Mouse (Mus musculus): Measurements from ENCODE around the gene Gm20605.

Gene Gm20605

GRCm38 (mm10) chr5:137628498-137629305 is at the start of gene Gm20605, which contains the start of the genes Fbxo24 and Lrch4:
Gm20605 (plus strand) TSS chr5:137629175.
Fbxo24 (minus strand) TSS chr5:137629002.
Lrch4 (plus strand) TSS chr5:137629121.
- DNase-seq = peak; percentile 97 to 99

GRCm38 (mm10) chr5:137580246-137580645 is 48.7 kb upstream of the Gm20605 start:
- no peak for DNase-seq

- DNase-seq = no peak
Measured at GRCm38 (mm10) chr5:137582702-137583101, 46.3 kb upstream of the Gm20605 start.

- peak; percentile 42 to 47 for DNase-seq
Measured at GRCm38 (mm10) chr5:137583670-137584169, 45.3 kb upstream of the Gm20605 start.

- DNase-seq = peak; percentile 71 to 90
Measured at GRCm38 (mm10) chr5:137584976-137585375, 44.0 kb upstream of the Gm20605 start.

- DNase-seq = no peak
Measured at GRCm38 (mm10) chr5:137590507-137590906, 38.5 kb upstream of the Gm20605 start.

- no peak for DNase-seq
Measured at GRCm38 (mm10) chr5:137595921-137596320, 33.1 kb upstream of the Gm20605 start.

GRCm38 (mm10) chr5:137596601-137597261 is 32.2 kb upstream of the Gm20605 start:
- DNase-seq = no peak

- DNase-seq = no peak
Measured at GRCm38 (mm10) chr5:137597625-137598024, 31.4 kb upstream of the Gm20605 start.

GRCm38 (mm10) chr5:137598100-137598826 is 30.7 kb upstream of the Gm20605 start:
- no peak for DNase-seq

- DNase-seq = no peak
Measured at GRCm38 (mm10) chr5:137599600-137599999, 29.4 kb upstream of the Gm20605 start.

GRCm38 (mm10) chr5:137600281-137600618 is 28.7 kb upstream of the Gm20605 start:
- DNase-seq = no peak

- peak; percentile 96 to 97 for DNase-seq
Measured at GRCm38 (mm10) chr5:137600619-137601364, 28.2 kb upstream of the Gm20605 start, which contains the start of gene Mospd3. Mospd3 (minus strand) TSS chr5:137601058.

- peak in 1 of 2 experiments; percentile 36 for DNase-seq
Measured at GRCm38 (mm10) chr5:137601365-137601729, 27.6 kb upstream of the Gm20605 start.

- DNase-seq = no peak
Measured at GRCm38 (mm10) chr5:137607860-137608653, 20.9 kb upstream of the Gm20605 start.

- no peak for DNase-seq
Measured at GRCm38 (mm10) chr5:137608654-137609190, 20.3 kb upstream of the Gm20605 start.

GRCm38 (mm10) chr5:137609292-137609691 is 19.7 kb upstream of the Gm20605 start:
- DNase-seq = no peak

GRCm38 (mm10) chr5:137610056-137610455 is 18.9 kb upstream of the Gm20605 start:
- DNase-seq = no peak

- no peak for DNase-seq
Measured at GRCm38 (mm10) chr5:137610548-137611244, 18.3 kb upstream of the Gm20605 start.

GRCm38 (mm10) chr5:137611245-137611602 is 17.8 kb upstream of the Gm20605 start:
- no peak for DNase-seq

- DNase-seq = no peak
Measured at GRCm38 (mm10) chr5:137613076-137613475, 15.9 kb upstream of the Gm20605 start.

Data from cerebellum, postnatal 25 days (tissue).